Mouse (Mus musculus) E14TG2a.4 (cell line): ENCODE measurements around the gene Msx1.

ENCODE experiments used
- CTCF ChIP-seq: conservative IDR thresholded peaks from 2 replicates; pipeline ENCODE4 v1.5.1; 2014; ENCODE audit warnings: low read length
- NANOG ChIP-seq: IDR thresholded peaks from 2 replicates; pipeline ENCODE4 v1.6.1; 2014; ENCODE audit warnings: borderline replicate concordance, low read length, mixed read lengths
- POU5F1 ChIP-seq: IDR thresholded peaks from 2 replicates; pipeline ENCODE4 v1.6.1; 2014; ENCODE audit warnings: low read length, borderline replicate concordance

DNA sequence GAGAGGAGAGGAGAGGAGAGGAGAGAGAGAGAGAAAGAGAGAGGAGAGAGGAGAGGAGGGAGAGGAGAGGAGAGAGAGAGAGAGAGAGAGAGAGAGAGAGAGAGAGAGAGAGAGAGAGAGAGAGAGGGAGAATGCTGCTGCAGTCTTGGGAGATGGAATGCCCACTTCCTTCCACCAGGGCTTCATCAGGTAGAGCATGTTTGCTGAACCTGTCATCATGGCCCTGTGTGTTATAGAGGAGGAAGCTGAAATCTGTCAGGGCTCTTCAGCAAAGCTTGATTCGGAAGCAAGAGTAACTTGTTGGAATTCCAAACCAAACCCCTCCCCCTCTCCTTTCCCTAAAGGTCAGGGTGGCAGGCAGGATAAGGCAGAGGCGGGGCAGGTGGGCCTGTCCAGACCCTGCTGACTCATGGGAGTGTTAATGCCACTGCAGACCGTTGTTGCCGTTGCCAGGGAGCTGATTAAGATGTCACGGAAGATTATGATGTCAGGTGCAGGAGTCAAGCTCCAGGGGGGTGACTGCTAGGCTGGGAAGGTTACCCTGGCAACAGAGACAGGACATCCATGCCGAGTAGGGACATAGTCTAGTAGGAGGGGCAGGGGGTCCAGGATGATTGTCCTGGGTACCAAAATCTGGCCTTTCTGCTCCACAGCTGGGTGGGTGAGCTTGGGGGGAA, 11.3 kb upstream of the Msx1 start:
- TF ChIP-seq CTCF (no peak), POU5F1 (no peak), NANOG (no peak)
